In genomic region chr7:115398202-115398601, GRCm38 (mm10) we compare ENCODE assay signal across 29 mouse cellular contexts.
DNase-seq lines count a peak whose midpoint lies in the region; ATAC-seq and TF ChIP-seq lines count a peak whose summit lies in the region.
"Had no signal": no experiment of that assay in that cellular context is flagged by ENCODE, and none has a peak within 500 bp of the region (broad histone marks: within the 10 kb centered on the region; RNA-seq: fewer than 3 reads in every experiment).

No protein-coding gene starts in this region.

- H3K4me1 ChIP-seq in liver, adult 2 months (ENCODE audit: control insufficient read depth, insufficient read depth, low read length) = peaks cover 9% of the 10 kb centered on the region
- H3K4me1 ChIP-seq in stomach, postnatal 0 days (replicated peaks; ENCODE audit: control insufficient read depth, insufficient read depth) = no peaks in the 10 kb centered on the region
- no peaks in the 10 kb centered on the region for H3K4me1 ChIP-seq in intestine, postnatal 0 days (replicated peaks; ENCODE audit: control insufficient read depth, insufficient read depth, low read length)
- H3K4me1 ChIP-seq: embryonic facial prominence, embryonic 15.5 days; forebrain, embryonic 12.5 days; forebrain, embryonic 15.5 days; heart, embryonic 15.5 days; hindbrain, embryonic 13.5 days had no signal

- no peaks in the 10 kb centered on the region for H3K9me3 ChIP-seq in stomach, postnatal 0 days (ENCODE audit: control insufficient read depth, low read length)
- no peaks in the 10 kb centered on the region for H3K9me3 ChIP-seq in intestine, postnatal 0 days (ENCODE audit: control insufficient read depth)
- H3K9me3 ChIP-seq: embryonic facial prominence, embryonic 12.5 days; embryonic facial prominence, embryonic 15.5 days; forebrain, embryonic 12.5 days; forebrain, embryonic 15.5 days; G1E; heart, embryonic 12.5 days; heart, embryonic 15.5 days; hindbrain, embryonic 10.5 days; hindbrain, embryonic 13.5 days had no signal

- no peaks in the 10 kb centered on the region for H3K27me3 ChIP-seq in liver, adult 2 months (ENCODE audit: control insufficient read depth, insufficient read depth, low read length)
- no peaks in the 10 kb centered on the region for H3K27me3 ChIP-seq in stomach, postnatal 0 days (ENCODE audit: control insufficient read depth, insufficient read depth, low read length)
- H3K27me3 ChIP-seq in intestine, postnatal 0 days (replicated peaks; ENCODE audit: control insufficient read depth, insufficient read depth, low read length) = no peaks in the 10 kb centered on the region
- H3K27me3 ChIP-seq: CH12.LX; forebrain, embryonic 15.5 days; heart, embryonic 12.5 days; heart, embryonic 15.5 days; hindbrain, embryonic 13.5 days; Patski had no signal

- WGBS in liver, adult 2 months = 66% methylated on average over 2 of the region's 2 CpGs
- 78% methylated on average over 2 of the region's 2 CpGs for WGBS in stomach, postnatal 0 days
- 55% methylated on average over 2 of the region's 2 CpGs for WGBS in intestine, postnatal 0 days

- no peak overlapping the region for H3K4me2 ChIP-seq in stomach, postnatal 0 days (replicated peaks; ENCODE audit: low read depth)
- no peak overlapping the region for H3K4me2 ChIP-seq in intestine, postnatal 0 days (replicated peaks; ENCODE audit: low read depth)
- H3K4me2 ChIP-seq: embryonic facial prominence, embryonic 12.5 days; embryonic facial prominence, embryonic 15.5 days; forebrain, embryonic 12.5 days; forebrain, embryonic 15.5 days; heart, embryonic 12.5 days; heart, embryonic 15.5 days; hindbrain, embryonic 13.5 days had no signal

- TF ChIP-seq EP300 in stomach, postnatal 0 days (optimal IDR thresholded peaks at IDR 0.05) = no peak

- H3K9ac ChIP-seq in liver, adult 2 months (ENCODE audit: low read depth, low read length) = no peak overlapping the region
- no peak overlapping the region for H3K9ac ChIP-seq in stomach, postnatal 0 days (ENCODE audit: low read length)
- no peak overlapping the region for H3K9ac ChIP-seq in intestine, postnatal 0 days (ENCODE audit: low read depth, low read length)
- H3K9ac ChIP-seq: embryonic facial prominence, embryonic 12.5 days; embryonic facial prominence, embryonic 15.5 days; forebrain, embryonic 12.5 days; forebrain, embryonic 15.5 days; heart, embryonic 12.5 days; heart, embryonic 15.5 days; hindbrain, embryonic 13.5 days had no signal

- peak; percentile 80 for DNase-seq in liver, adult 2 months (ENCODE audit: extremely low read depth, low read depth, low spot score)
- no peak for DNase-seq in liver
- DNase-seq in urinary bladder, postnatal 14 days (ENCODE audit: low spot score) = peak; percentile 42
- DNase-seq in urinary bladder, adult 2 months (ENCODE audit: low spot score) = no peak
- peak; percentile 18 for DNase-seq in stomach, postnatal 0 days (ENCODE audit: low spot score)
- DNase-seq: adrenal gland, adult 2 months; adrenal gland, postnatal 14 days; B cell, adult 2 months; cerebellum, adult 11 months; cerebellum, adult 2 months; cerebellum, adult 9-11 months; cerebellum, postnatal 25 days; gastrocnemius, postnatal 25 days; heart, adult 18-20 months; heart, postnatal 10 days; heart, postnatal 36 days had no signal

- no peak for TF ChIP-seq CTCF in liver, adult 2 months (IDR thresholded peaks at IDR 0.05; ENCODE audit: low read depth, low read length)
- TF ChIP-seq CTCF in stomach, postnatal 0 days (IDR thresholded peaks at IDR 0.05; ENCODE audit: low read depth) = no peak
- no peak for TF ChIP-seq CTCF in intestine, postnatal 0 days (IDR thresholded peaks at IDR 0.05; ENCODE audit: low read depth)

- TF ChIP-seq POLR2A in liver, adult 2 months (IDR thresholded peaks at IDR 0.05; ENCODE audit: extremely low read depth, insufficient read depth, low read length) = no peak

- no peaks in the 10 kb centered on the region for H3K36me3 ChIP-seq in liver, adult 2 months (ENCODE audit: control insufficient read depth, insufficient read depth, low read length)
- H3K36me3 ChIP-seq in stomach, postnatal 0 days (ENCODE audit: control insufficient read depth, insufficient read depth, low read length) = no peaks in the 10 kb centered on the region
- no peaks in the 10 kb centered on the region for H3K36me3 ChIP-seq in intestine, postnatal 0 days (ENCODE audit: control insufficient read depth, insufficient read depth)
- H3K36me3 ChIP-seq: embryonic facial prominence, embryonic 12.5 days; embryonic facial prominence, embryonic 15.5 days; forebrain, embryonic 12.5 days; forebrain, embryonic 15.5 days; G1E; heart, embryonic 12.5 days; heart, embryonic 15.5 days; hindbrain, embryonic 10.5 days; hindbrain, embryonic 13.5 days had no signal

- H3K4me3 ChIP-seq in liver, adult 2 months (ENCODE audit: insufficient read depth, low read depth, low read length) = no peak overlapping the region
- H3K4me3 ChIP-seq in stomach, postnatal 0 days (ENCODE audit: low read depth, low read length) = no peak overlapping the region
- H3K4me3 ChIP-seq in intestine, postnatal 0 days (ENCODE audit: low read depth, low read length) = no peak overlapping the region
- H3K4me3 ChIP-seq: embryonic facial prominence, embryonic 12.5 days; embryonic facial prominence, embryonic 15.5 days; forebrain, embryonic 12.5 days; forebrain, embryonic 15.5 days; heart, embryonic 12.5 days; heart, embryonic 15.5 days; hindbrain, embryonic 10.5 days; hindbrain, embryonic 13.5 days had no signal

- ATAC-seq in stomach, postnatal 0 days (ENCODE audit: low FRiP score, low TSS enrichment) = peak; percentile 68; the same call in 1 of the 2 replicates
- no peak for ATAC-seq in intestine, postnatal 0 days
- ATAC-seq: forebrain, embryonic 15.5 days; hindbrain, embryonic 16.5 days; Patski had no signal

- H3K27ac ChIP-seq in liver, adult 2 months (replicated peaks; ENCODE audit: insufficient read depth, low read depth, low read length) = no peak overlapping the region
- no peak overlapping the region for H3K27ac ChIP-seq in stomach, postnatal 0 days (replicated peaks)
- H3K27ac ChIP-seq in intestine, postnatal 0 days (ENCODE audit: low read depth, low read length) = no peak overlapping the region
- H3K27ac ChIP-seq: embryonic facial prominence, embryonic 12.5 days; forebrain, embryonic 12.5 days; forebrain, embryonic 15.5 days; heart, embryonic 15.5 days; hindbrain, embryonic 10.5 days; hindbrain, embryonic 13.5 days had no signal

- H3K79me2 ChIP-seq in liver, adult 2 months (ENCODE audit: control insufficient read depth, insufficient read depth, low read length) = no peaks in the 10 kb centered on the region

Comparison
In these comparisons a context has a peak if more than half of its experiments do, and no peak if none do; other contexts are left out.
1. DNase-seq: peak in liver, adult 2 months (single experiment), urinary bladder, postnatal 14 days (single experiment) and stomach, postnatal 0 days (single experiment); none in liver (single experiment) and urinary bladder, adult 2 months (single experiment).